Mouse (Mus musculus) T-helper 2 cell (primary cell): ENCODE results near the gene Tmem39a.

ENCODE experiments used
- in situ Hi-C: fragments of 300-600 bp; cut with MboI, MseI; formaldehyde crosslinking; loops from one replicate; pipeline ENCODE4 v1.15.1; 2025; ENCODE audit warnings: high pct_unique_total_duplicates

The Tmem39a gene

DNA sequence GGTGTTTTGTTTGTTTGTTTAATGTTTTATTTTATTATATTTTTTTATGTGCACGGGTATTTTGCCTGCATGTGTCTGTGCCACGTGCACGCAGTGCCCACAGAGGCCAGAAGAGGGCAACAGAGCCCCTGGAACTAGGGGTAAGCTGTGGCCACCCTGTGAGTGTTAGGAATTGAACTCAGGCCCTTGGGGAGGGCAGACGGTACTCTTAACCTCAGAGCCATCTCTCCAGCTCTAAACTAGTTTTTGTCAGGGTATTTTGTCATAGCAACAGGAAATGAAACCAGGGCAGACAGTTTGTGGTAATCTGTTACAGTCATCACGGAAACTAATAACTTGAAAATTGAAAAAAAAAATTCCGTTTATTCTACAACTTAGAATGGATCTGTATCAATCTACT, 73.6 kb downstream of the Tmem39a start:
- in situ Hi-C loops: loop anchor here (25.0 kb wide), 1 partner anchor 430 kb away; no protein-coding TSS in a partner anchor

DNA sequence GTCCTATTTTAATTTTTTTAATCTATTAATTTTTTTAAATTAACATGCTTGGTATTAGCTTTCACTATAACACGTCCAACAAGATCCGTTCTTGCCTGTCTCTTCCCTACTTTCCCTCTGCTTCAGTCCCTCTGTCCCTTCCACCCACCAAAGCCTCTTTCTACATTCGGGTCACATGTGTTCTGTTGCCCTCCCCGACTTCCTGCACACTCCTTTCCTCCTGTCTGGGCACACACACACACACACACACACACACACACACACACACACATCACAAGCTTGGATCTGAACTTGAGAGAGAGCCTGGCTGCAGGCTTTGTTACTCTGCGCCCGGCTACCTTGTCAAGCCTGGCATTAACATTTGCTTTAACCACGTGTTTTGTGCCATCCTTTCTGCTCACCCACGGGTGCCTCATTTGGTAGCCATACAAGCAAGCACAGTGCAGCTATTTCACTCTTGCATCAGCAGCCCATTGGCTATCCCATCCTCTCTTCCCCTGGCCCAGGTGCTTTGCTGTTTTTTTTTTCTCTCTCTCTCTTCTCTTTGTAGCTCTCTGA, 77.4 kb downstream of the Tmem39a start:
- in situ Hi-C loops: loop anchor here (25.0 kb wide), 1 partner anchor 426 kb away; no protein-coding TSS in a partner anchor

DNA sequence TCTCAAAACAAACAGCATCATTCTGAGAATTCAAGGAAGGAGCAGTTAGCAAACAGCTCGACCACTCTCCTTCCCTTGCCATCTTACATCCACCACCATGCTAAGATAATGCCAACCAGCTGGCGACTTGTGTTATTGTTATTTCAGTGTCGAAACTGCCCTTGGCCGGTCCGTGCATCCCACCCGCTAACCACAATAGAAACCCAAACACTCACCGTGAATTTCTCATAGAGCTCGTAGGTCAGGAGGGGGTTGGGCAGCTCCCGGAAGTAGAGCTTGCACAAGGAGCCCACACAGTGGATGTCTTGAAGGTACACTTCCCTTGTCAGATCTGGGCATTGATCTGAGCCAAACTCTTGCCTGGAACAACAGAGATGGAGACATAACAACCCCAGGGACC, 78.2 kb downstream of the Tmem39a start:
- in situ Hi-C loops: loop anchor here (25.0 kb wide), 1 partner anchor 426 kb away; no protein-coding TSS in a partner anchor

DNA sequence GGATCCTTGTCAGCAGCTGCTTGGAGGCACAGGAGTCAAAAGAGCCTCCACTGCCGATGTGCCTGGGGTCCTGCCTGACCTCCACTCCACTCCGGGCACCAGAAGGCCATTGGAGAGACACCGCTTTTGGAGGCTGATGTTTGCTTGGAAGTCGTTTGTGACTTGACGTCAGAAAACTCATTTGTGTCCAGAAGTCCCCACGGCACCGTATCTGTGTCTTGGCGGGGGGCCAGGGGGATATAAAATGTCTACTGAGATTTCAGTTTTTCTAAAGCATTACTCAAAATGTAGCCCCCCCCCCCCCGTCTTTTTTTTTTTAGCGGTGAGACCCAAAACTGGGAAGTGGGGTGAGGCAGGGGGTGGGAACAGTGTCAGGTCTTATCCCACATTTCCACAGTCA, 78.6 kb downstream of the Tmem39a start:
- in situ Hi-C loops: loop anchor here (25.0 kb wide), 1 partner anchor 425 kb away; no protein-coding TSS in a partner anchor
